Comparison of ENCODE assay signal across 13 mouse cellular contexts in the genomic region with DNA sequence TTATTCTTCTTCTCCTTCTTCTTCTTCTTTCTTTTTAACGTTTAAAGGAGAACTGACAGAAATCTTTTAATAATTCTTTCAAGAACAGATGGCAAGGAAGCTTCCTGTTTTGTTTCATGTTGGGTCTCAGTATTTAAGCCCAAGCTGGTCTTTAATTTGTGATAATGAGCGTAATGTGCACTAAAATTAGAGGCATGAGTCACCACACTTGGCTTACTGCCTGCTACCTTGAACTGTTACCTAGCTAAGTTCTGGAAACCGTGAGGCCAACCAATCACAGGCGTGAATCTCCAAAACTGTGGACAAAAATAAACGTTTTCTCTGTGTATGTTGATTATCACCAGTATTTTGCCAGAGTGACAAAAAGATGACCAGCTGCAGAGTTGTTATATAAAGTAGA. TPM values are rescaled to one million over a fixed set of nuclear protein-coding genes. Genes with fewer than 3 reads are reported as not detected.
DNase-seq lines count a peak whose midpoint lies in the region; ATAC-seq and TF ChIP-seq lines count a peak whose summit lies in the region.
"Had no signal": no experiment of that assay in that cellular context is flagged by ENCODE, and none has a peak within 500 bp of the region (broad histone marks: within the 10 kb centered on the region; RNA-seq: fewer than 3 reads in every experiment).

No protein-coding gene starts in this region.

- H3K4me3 ChIP-seq in heart, embryonic 12.5 days = no peak overlapping the region
- H3K4me3 ChIP-seq in MEL (ENCODE audit: control insufficient read depth in 1 of 2, insufficient read depth in 1 of 2, low read depth in 2 of 2, low read length in 2 of 2) = no peak overlapping the region
- H3K4me3 ChIP-seq: gastrocnemius, adult 2 months had no signal

- peak; percentile 77 for DNase-seq in heart, adult 18-20 months
- peak; percentile 85 for DNase-seq in MEL (ENCODE audit: low read depth, low spot score)
- DNase-seq in adrenal gland, postnatal 25 days = peak; percentile 58
- peak; percentile 37 to 69 for DNase-seq in heart, adult 9 months (ENCODE audit: low spot score in 2 of 2)
- DNase-seq in spleen, adult 18-20 months = no peak
- no peak for DNase-seq in kidney, postnatal 10 days
- DNase-seq in spleen, postnatal 36 days (ENCODE audit: low spot score in 2 of 2) = no peak
- DNase-seq: gastrocnemius, adult 2 months; kidney, adult 8-10 months; lung, adult 2 months; right cerebral cortex, postnatal 25 days had no signal

- H3K27me3 ChIP-seq in heart, embryonic 12.5 days (replicated peaks) = no peaks in the 10 kb centered on the region
- no peaks in the 10 kb centered on the region for H3K27me3 ChIP-seq in MEL (ENCODE audit: control insufficient read depth in 1 of 2, insufficient read depth in 2 of 2, low read length in 2 of 2)

- no peak overlapping the region for H3K4me2 ChIP-seq in heart, embryonic 12.5 days

- H3K36me3 ChIP-seq in heart, embryonic 12.5 days = peaks cover 24% of the 10 kb centered on the region
- H3K36me3 ChIP-seq in MEL (ENCODE audit: control insufficient read depth in 1 of 2, insufficient read depth in 2 of 2, low read length in 2 of 2) = peaks cover 0 to 12% of the 10 kb centered on the region in 2 experiments; a peak in 2 of 4 replicates

- no peaks in the 10 kb centered on the region for H3K9me3 ChIP-seq in heart, embryonic 12.5 days (replicated peaks)
- H3K9me3 ChIP-seq in MEL (replicated peaks; ENCODE audit: insufficient read depth, low read length) = no peaks in the 10 kb centered on the region

- WGBS in heart, embryonic 12.5 days = 47% methylated on average over 5 of the region's 5 CpGs

- no peak for TF ChIP-seq CTCF in MEL (IDR thresholded peaks at IDR 0.05 in 2 of 3, conservative IDR thresholded peaks at IDR 0.05 in 1 of 3; ENCODE audit: control insufficient read depth in 1 of 3, insufficient read depth in 1 of 3, low read depth in 2 of 3, low read length in 3 of 3, poor library complexity in 1 of 3, severe bottlenecking in 1 of 3)

- H3K27ac ChIP-seq in heart, embryonic 12.5 days (ENCODE audit: poor library complexity, severe bottlenecking) = no peak overlapping the region
- no peak overlapping the region; the same call in 1 of the 2 replicates for H3K27ac ChIP-seq in MEL (ENCODE audit: control insufficient read depth, low read depth, low read length)
- H3K27ac ChIP-seq: gastrocnemius, adult 2 months had no signal

- TF ChIP-seq EP300 in MEL (IDR thresholded peaks at IDR 0.05; ENCODE audit: low read depth in 1 of 2, low read length in 2 of 2) = peak; percentile 53 to 59

- H3K4me1 ChIP-seq in heart, embryonic 12.5 days (replicated peaks) = no peaks in the 10 kb centered on the region
- peaks cover 4 to 9% of the 10 kb centered on the region in 2 experiments; a peak in 3 of 4 replicates for H3K4me1 ChIP-seq in MEL (ENCODE audit: control insufficient read depth in 1 of 2, insufficient read depth in 2 of 2, low read length in 2 of 2)

- TF ChIP-seq POLR2A in MEL (IDR thresholded peaks at IDR 0.05; ENCODE audit: control insufficient read depth in 1 of 2, insufficient read depth in 1 of 2, low read depth in 1 of 2, low read length in 2 of 2, poor library complexity in 1 of 2) = no peak

- no peaks in the 10 kb centered on the region for H3K79me2 ChIP-seq in MEL (ENCODE audit: control insufficient read depth, insufficient read depth, low read length, poor library complexity)

- no peak overlapping the region for H3K9ac ChIP-seq in heart, embryonic 12.5 days
- H3K9ac ChIP-seq in MEL (ENCODE audit: control insufficient read depth, low read depth, low read length, poor library complexity, severe bottlenecking) = no peak overlapping the region

- TF ChIP-seq RAD21 in MEL (IDR thresholded peaks at IDR 0.05; ENCODE audit: low read depth, low read length) = no peak

- no peak for ATAC-seq in heart, embryonic 12.5 days (ENCODE audit: insufficient number of reproducible peaks, low FRiP score)

TF ChIP-seq in MEL, 35 proteins besides CTCF, POLR2A, EP300 and RAD21:
- TF ChIP-seq E2F4 (IDR thresholded peaks at IDR 0.05; ENCODE audit: borderline replicate concordance, low read depth, low read length) (no peak), JUND (IDR thresholded peaks at IDR 0.05; ENCODE audit: low read depth, low read length) (peak; percentile 82), MYB (IDR thresholded peaks at IDR 0.05; ENCODE audit: low read depth, low read length) (no peak), SIN3A (IDR thresholded peaks at IDR 0.05; ENCODE audit: low read length) (peak; percentile 68), POLR2AphosphoS5 (IDR thresholded peaks at IDR 0.05; ENCODE audit: borderline replicate concordance, low read depth, low read length) (no peak), TCF12 (IDR thresholded peaks at IDR 0.05; ENCODE audit: low read depth, low read length) (peak; percentile 37; the same call in 1 of the 2 replicates), MEF2A (IDR thresholded peaks at IDR 0.05; ENCODE audit: extremely low read depth, insufficient replicate concordance, low read depth, low read length, poor library complexity, severe bottlenecking) (peak; percentile 93; the same call in 1 of the 2 replicates), USF1 (IDR thresholded peaks at IDR 0.05; ENCODE audit: low read depth, low read length) (no peak), ETS1 (IDR thresholded peaks at IDR 0.05; ENCODE audit: low read depth, low read length) (peak; percentile 92), BHLHE40 (IDR thresholded peaks at IDR 0.05; ENCODE audit: borderline replicate concordance, low read depth, low read length) (no peak), NELFE (IDR thresholded peaks at IDR 0.05; ENCODE audit: low read depth, low read length) (no peak), RCOR1 (IDR thresholded peaks at IDR 0.05; ENCODE audit: low read depth, low read length) (peak; percentile 59), POLR2AphosphoS2 (IDR thresholded peaks at IDR 0.05; ENCODE audit: low read length) (no peak), GATA1 (IDR thresholded peaks at IDR 0.05; ENCODE audit: low read depth, low read length) (0 out of 2 replicates have a peak, but pooled peaks have one; percentile 18), MAFK (IDR thresholded peaks at IDR 0.05; ENCODE audit: borderline replicate concordance, low read depth, low read length) (no peak), TAL1 (IDR thresholded peaks at IDR 0.05; ENCODE audit: low read length) (no peak), ELF1 (IDR thresholded peaks at IDR 0.05; ENCODE audit: low read depth, low read length) (no peak), MAX (IDR thresholded peaks at IDR 0.05; ENCODE audit: low read length) (no peak)

RNA-seq across cellular contexts. Expression of gene Hsd17b13, which starts 21.5 kb away (rescaled TPM):
- total RNA-seq in heart, adult 18-20 months (2021) = not detected
- not detected in 2 replicates for polyA plus RNA-seq in heart, embryonic 12.5 days (2016; fragmentation: Nextera tagmentation; extraction: Ambion mirVana)
- not detected in 2 replicates for total RNA-seq in MEL (2012; rRNA removed)
- under 1 TPM in 1 of 2 experiments, not detected in 1; 0.08 TPM for polyA plus RNA-seq in MEL (2012; ENCODE audit: insufficient read depth in 1 of 2, insufficient read length in 2 of 2, low read depth in 1 of 2, low replicate concordance in 2 of 2, missing spikeins in 1 of 2)
- total RNA-seq in adrenal gland, postnatal 25 days (2021) = 4.3 TPM in 1 of 2 replicates, not detected in the other
- total RNA-seq: gastrocnemius, adult 2 months had no signal
- polyA plus RNA-seq: embryonic facial prominence, embryonic 11.5 days had no signal

RNA-seq across cellular contexts. Expression of gene Hsd17b11, which starts 23.0 kb away (rescaled TPM):
- total RNA-seq in heart, adult 18-20 months (2021) = 10 to 100 TPM; 21.7 to 30.4 TPM
- 3.9 and 4.3 TPM in 2 replicates for polyA plus RNA-seq in heart, embryonic 12.5 days (2016; fragmentation: Nextera tagmentation; extraction: Ambion mirVana)
- 8.7 and 11.2 TPM in 2 replicates for total RNA-seq in MEL (2012; rRNA removed)
- polyA plus RNA-seq in MEL (2012; ENCODE audit: insufficient read depth in 1 of 2, insufficient read length in 2 of 2, low read depth in 1 of 2, low replicate concordance in 2 of 2, missing spikeins in 1 of 2) = 10 to 100 TPM in 1 of 2 experiments, not detected in 1; 16.0 TPM
- 61.3 and 83.2 TPM in 2 replicates for total RNA-seq in adrenal gland, postnatal 25 days (2021)

RNA-seq across cellular contexts. Expression of gene Nudt9, which starts 47.4 kb away (rescaled TPM):
- total RNA-seq in heart, adult 18-20 months (2021) = 10 to 100 TPM; 56.0 to 56.5 TPM
- polyA plus RNA-seq in heart, embryonic 12.5 days (2016; fragmentation: Nextera tagmentation; extraction: Ambion mirVana) = 57.2 and 57.3 TPM in 2 replicates
- total RNA-seq in MEL (2012; rRNA removed) = 83.2 and 102 TPM in 2 replicates
- polyA plus RNA-seq in MEL (2012; ENCODE audit: insufficient read depth in 1 of 2, insufficient read length in 2 of 2, low read depth in 1 of 2, low replicate concordance in 2 of 2, missing spikeins in 1 of 2) = 100 to 1,000 TPM in 1 of 2 experiments, not detected in 1; 125 TPM
- total RNA-seq in adrenal gland, postnatal 25 days (2021) = 53.6 and 62.9 TPM in 2 replicates

Comparison
In these comparisons a context has a peak if more than half of its experiments do, and no peak if none do; other contexts are left out.
1. DNase-seq: peak in heart, adult 18-20 months (2 of 2), MEL (single experiment), adrenal gland, postnatal 25 days (single experiment) and heart, adult 9 months (2 of 2); none in spleen, adult 18-20 months (0 of 2), kidney, postnatal 10 days (single experiment) and spleen, postnatal 36 days (0 of 2).